Mouse (Mus musculus) forebrain, embryonic 10.5 days (tissue): ENCODE measurements around the gene Cdc42bpb. TPM values are rescaled to one million over a fixed set of nuclear protein-coding genes. Genes with fewer than 3 reads are reported as not detected.

Experiments used
- DNase-seq: peaks from one replicate; pipeline ENCODE4 v3.0.0-alpha.2; 2017; ENCODE audit warnings: low spot score; ENCODE audit errors: extremely low spot score
- H3K27ac ChIP-seq: fragments of 300-500 bp; sonication (generic); 2 replicates; pipeline ENCODE4 v1.5.1; 2016; ENCODE audit warnings: mild to moderate bottlenecking
- H3K27me3 ChIP-seq: fragments of 300-500 bp; sonication (generic); 2 replicates; pipeline ENCODE4 v1.6.1; 2016; ENCODE audit warnings: mild to moderate bottlenecking; ENCODE audit not compliant: poor library complexity, severe bottlenecking
- H3K36me3 ChIP-seq: fragments of 300-500 bp; sonication (generic); replicated peaks from 2 replicates; pipeline ENCODE4 v1.6.1; 2016; ENCODE audit warnings: mild to moderate bottlenecking, moderate library complexity
- H3K4me1 ChIP-seq: fragments of 300-500 bp; sonication (generic); 2 replicates; pipeline ENCODE4 v1.6.1; 2016
- H3K4me3 ChIP-seq: fragments of 300-500 bp; sonication (generic); 2 replicates; pipeline ENCODE4 v1.5.1; 2016; ENCODE audit warnings: mild to moderate bottlenecking, moderate library complexity
- H3K9me3 ChIP-seq: fragments of 300-500 bp; sonication (generic); 2 replicates; pipeline ENCODE4 v1.6.1; 2016; ENCODE audit warnings: mild to moderate bottlenecking, moderate library complexity
- WGBS: fragments of 180-500 bp; shearing (Covaris S2); methylation state at CpG from one replicate; pipeline ENCODE4 v1.1.7; 2016; 5-methylcytosine and 5-hydroxymethylcytosine counted together
- polyA plus RNA-seq: library from polyadenylated mRNA; unstranded; fragments of >200 nt; fragmentation: Nextera tagmentation; extraction: Ambion mirVana; gene quantifications from 2 replicates; pipeline ENCODE4 v1.2.1, GENCODE M21; 2016

Gene Cdc42bpb
- polyA plus RNA-seq, result 30.1 and 30.3 TPM in 2 replicates

DNA sequence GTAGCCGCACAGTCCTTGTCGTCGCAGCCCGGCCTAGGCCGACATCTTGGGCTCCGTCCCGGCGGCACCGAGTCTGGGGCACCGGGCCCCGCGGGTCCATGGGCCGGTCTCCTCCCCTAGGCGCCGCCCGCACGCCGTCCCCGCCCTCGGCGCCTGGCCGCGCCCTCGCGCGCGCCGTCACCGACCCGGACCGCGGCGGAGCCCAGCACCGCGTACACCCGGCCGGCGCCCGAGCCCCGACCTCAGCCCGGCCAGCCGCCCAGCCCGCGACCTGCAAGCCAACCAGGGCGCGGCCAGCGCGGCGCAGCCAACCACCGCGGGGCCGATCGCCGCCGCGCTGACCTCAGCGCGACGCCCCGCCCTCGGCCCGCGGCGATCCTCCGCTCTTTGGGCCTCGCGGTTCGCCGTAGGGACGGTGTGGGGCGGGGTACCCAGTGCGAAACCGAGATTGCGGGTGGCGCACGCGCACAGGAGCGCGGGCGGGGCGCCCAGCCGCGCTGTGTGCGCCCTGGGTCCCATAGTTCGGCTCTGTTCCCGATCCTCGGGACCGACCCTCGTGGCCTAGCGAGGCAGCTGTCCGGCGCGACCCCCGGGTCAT lies at the start of gene Cdc42bpb:
Gene Cdc42bpb (minus strand): TSS at position 343 of the 598 bp plus-strand sequence.
- peaks cover 41% of the 10 kb centered on the region for H3K4me1 ChIP-seq
- H3K9me3 ChIP-seq, result no peaks in the 10 kb centered on the region
- H3K36me3 ChIP-seq, result no peaks in the 10 kb centered on the region
- H3K4me3 ChIP-seq, result peak within 1 kb of the TSS; percentile 98
- WGBS, result under 1% methylated on average over 94 of the region's 94 CpGs
- DNase-seq, result peak; percentile 89
- no peaks in the 10 kb centered on the region for H3K27me3 ChIP-seq
- H3K27ac ChIP-seq, result peak within 1 kb of the TSS; percentile 94

DNA sequence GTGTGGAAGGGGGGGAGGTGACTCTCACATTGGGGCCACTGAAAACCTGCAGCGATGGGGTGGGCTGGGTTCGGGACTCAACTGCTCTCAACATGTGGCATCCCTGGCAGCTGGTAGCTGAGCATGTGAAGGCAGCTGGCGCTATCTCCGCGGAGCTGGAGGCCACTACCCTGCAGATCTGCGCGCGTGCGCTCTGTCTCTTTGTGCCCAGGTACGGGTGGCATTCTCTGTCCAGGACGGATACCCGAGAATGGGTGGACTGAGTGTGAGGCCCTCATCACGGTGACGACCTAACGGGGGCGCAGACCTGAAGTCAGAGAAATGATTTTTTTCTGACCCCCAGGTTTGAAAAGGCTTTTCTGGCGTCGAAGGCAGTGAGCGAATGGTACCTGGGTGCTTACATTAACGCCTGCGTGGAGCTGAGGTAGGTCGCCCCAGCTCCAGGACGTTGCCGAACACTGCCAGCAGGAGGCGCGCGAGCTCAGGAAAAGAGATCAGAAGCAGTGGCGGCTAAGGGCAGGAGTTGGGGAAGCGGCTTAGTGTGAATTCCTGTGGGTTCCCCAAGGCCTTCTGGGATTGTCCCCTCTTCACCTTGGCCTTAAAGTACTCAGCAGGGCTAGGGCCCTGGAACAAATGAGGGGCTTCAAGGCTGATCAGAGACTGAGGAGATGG lies 48.4 kb upstream of the Cdc42bpb start:
- no peaks in the 10 kb centered on the region for H3K36me3 ChIP-seq
- H3K27ac ChIP-seq, result no peak overlapping the region
- DNase-seq, result peak; percentile 88
- peaks cover 60% of the 10 kb centered on the region for H3K4me1 ChIP-seq
- whole genome bisulfite sequencing, result 18% methylated on average over 29 of the region's 29 CpGs
- 0 out of 2 replicates have a peak overlapping the region, but pooled peaks have one; percentile 16 for H3K4me3 ChIP-seq
- peaks cover 100% of the 10 kb centered on the region for H3K27me3 ChIP-seq
- no peaks in the 10 kb centered on the region for H3K9me3 ChIP-seq

DNA sequence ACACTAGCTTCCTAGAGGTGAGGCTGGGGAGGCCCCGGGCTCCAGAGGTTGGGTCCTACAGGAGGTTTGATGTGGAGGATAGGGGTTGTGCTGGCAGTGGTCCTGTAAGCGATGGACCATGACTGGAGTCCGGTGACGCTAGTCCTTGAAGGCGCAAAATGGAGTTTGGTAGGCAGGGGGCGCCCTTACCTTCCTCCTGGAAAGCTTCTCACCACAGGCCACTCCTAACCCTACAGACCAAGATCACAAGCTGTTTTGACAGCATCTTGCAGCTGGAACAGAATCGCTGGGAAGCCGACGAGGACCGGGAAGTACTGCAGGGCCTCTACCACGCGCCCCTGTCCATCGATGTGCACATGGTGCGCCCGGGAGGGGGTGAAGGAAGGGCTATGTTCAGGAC lies 47.7 kb upstream of the Cdc42bpb start:
- Histone ChIP-seq H3K9me3 (no peaks in the 10 kb centered on the region), H3K27ac (no peak overlapping the region), H3K4me3 (0 out of 2 replicates have a peak overlapping the region, but pooled peaks have one; percentile 16), H3K27me3 (peaks cover 100% of the 10 kb centered on the region), H3K36me3 (no peaks in the 10 kb centered on the region), H3K4me1 (peaks cover 55% of the 10 kb centered on the region)
- 4% methylated on average over 15 of the region's 15 CpGs for WGBS
- peak; percentile 80 for DNase-seq

- H3K4me1 ChIP-seq, result peaks cover 48% of the 10 kb centered on the region
Measured at GRCm38 (mm10) chr12:111424547-111424946, 47.0 kb upstream of the Cdc42bpb start.

DNA sequence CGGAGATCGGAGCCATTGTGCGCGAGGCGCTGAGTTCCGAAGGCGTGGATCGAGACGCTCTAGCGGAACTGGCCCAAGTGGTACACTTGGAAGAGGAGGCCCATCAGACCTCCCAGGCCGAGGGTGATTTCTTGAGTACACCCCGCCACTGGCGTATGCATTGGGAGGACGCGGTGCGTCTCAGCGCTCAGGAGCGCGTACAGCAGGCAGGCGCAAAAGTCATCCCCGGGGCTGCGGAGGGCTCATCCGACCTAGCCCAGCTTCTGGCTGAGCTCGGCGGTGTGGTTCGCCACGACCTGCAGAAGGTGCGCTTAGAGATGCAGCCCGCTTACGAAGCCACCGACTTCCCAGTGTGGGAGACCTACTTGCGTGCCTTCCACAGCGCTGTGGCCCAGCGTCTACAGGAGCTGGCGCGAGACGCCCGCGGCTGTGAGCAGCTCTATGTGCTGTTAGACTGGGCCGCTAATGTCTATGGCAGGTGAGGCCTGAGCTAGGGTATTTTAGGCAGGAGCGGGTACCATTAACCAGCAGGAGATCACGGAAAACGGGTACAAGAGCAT lies 46.1 kb upstream of the Cdc42bpb start:
- Histone ChIP-seq H3K4me1 (peaks cover 39% of the 10 kb centered on the region), H3K9me3 (no peaks in the 10 kb centered on the region), H3K27me3 (peaks cover 100% of the 10 kb centered on the region), H3K36me3 (no peaks in the 10 kb centered on the region), H3K27ac (no peak overlapping the region), H3K4me3 (peak overlapping the region; percentile 41)
- 2% methylated on average over 43 of the region's 43 CpGs for WGBS
- DNase-seq, result no peak

More at GRCm38 (mm10) chr12:111424547-111424946, 47.0 kb upstream of the Cdc42bpb start:
- Histone ChIP-seq H3K27me3 (peaks cover 100% of the 10 kb centered on the region), H3K4me3 (no peak overlapping the region), H3K9me3 (no peaks in the 10 kb centered on the region), H3K27ac (no peak overlapping the region), H3K36me3 (no peaks in the 10 kb centered on the region)
- no peak for DNase-seq
- WGBS, result 19% methylated on average over 9 of the region's 9 CpGs

DNA sequence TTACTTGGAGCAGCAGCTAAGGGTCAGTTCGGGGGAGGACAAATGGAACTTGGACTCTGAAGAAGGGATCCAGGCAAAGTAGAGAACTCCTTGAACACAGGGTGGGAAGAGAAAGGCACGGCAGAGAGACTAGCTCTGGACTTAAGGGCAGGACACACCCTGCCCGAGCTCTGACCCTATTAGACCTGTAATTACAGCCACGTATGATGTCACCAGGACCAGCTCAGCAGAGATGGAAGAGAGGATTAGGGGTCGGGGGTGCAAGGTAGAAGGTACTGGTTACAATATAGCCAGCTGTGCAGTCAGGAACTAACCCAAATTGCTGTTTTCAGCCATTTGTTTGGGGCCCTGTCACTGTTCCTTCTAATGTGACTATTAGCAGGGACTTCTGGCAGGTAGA lies 45.3 kb upstream of the Cdc42bpb start:
- WGBS, result 36% methylated on average over 5 of the region's 5 CpGs
- Histone ChIP-seq H3K27ac (no peak overlapping the region), H3K4me1 (peaks cover 39% of the 10 kb centered on the region), H3K36me3 (no peaks in the 10 kb centered on the region), H3K4me3 (peak overlapping the region; percentile 41; the same call in 1 of the 2 replicates), H3K27me3 (peaks cover 100% of the 10 kb centered on the region), H3K9me3 (no peaks in the 10 kb centered on the region)
- DNase-seq, result no peak

DNA sequence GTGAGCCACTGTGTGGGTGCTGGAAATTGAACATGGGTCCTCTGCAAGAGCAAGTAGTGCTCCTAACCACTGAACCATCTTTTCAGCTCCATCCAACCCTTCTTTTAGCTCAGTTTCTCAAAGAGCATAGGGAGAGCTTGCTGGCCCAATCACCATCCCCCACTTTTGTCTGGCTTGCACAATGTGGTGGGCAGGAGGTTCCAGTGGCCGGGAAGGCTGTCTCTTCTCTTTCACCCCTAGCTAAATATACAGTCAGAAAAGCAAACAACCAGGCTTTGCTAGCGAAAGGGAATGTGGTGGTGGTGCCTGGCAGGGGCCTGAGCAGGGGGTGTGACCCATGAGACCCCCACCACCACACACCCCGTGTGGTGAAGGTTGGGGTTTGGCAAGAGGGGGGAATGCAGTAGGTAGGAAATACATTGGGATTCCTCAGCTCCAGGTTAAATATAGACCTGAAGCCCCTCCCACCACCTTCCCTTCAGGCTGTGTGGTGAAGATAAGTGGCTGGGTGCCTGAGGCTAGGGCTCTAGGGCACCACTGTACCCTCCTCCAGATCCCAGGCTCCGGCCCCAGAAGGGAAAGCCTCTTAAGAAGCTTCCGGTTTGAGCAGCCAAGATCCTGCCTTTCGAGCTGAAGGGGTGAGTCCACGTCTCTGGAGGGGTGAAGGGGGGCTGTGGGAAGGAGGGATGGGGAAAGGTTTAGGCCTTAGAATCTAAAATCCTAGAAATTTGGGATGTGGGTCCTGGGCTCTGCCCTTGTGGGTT lies 43.6 kb upstream of the Cdc42bpb start:
- Histone ChIP-seq H3K9me3 (no peaks in the 10 kb centered on the region), H3K4me3 (no peak overlapping the region), H3K36me3 (no peaks in the 10 kb centered on the region), H3K27me3 (peaks cover 100% of the 10 kb centered on the region), H3K27ac (no peak overlapping the region), H3K4me1 (peaks cover 53% of the 10 kb centered on the region)
- WGBS, result 49% methylated on average over 7 of the region's 7 CpGs
- no peak for DNase-seq

DNA sequence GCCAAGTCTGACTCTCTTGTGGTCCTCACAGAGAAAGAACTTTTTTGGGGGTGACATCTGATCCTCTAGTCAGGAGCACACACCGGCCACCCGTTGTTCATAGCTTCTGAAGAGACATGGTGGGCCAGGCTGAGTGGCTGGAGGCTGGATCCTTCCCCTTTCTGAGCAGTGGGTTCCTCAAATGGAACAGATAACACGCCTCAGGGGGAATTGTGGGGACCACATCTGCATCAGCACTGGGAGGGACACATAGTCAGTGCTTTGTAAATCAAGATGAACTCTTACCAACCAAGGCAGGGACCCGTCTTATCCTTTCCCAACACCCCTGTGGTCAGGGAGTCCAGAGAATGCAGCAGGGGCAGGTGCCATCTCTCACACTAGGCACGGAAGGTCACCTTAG lies 42.4 kb upstream of the Cdc42bpb start:
- DNase-seq, result no peak
- Histone ChIP-seq H3K9me3 (no peaks in the 10 kb centered on the region), H3K36me3 (no peaks in the 10 kb centered on the region), H3K27me3 (peaks cover 100% of the 10 kb centered on the region), H3K4me3 (no peak overlapping the region), H3K4me1 (peaks cover 43% of the 10 kb centered on the region), H3K27ac (no peak overlapping the region)
- WGBS, result 76% methylated on average over 5 of the region's 5 CpGs

DNA sequence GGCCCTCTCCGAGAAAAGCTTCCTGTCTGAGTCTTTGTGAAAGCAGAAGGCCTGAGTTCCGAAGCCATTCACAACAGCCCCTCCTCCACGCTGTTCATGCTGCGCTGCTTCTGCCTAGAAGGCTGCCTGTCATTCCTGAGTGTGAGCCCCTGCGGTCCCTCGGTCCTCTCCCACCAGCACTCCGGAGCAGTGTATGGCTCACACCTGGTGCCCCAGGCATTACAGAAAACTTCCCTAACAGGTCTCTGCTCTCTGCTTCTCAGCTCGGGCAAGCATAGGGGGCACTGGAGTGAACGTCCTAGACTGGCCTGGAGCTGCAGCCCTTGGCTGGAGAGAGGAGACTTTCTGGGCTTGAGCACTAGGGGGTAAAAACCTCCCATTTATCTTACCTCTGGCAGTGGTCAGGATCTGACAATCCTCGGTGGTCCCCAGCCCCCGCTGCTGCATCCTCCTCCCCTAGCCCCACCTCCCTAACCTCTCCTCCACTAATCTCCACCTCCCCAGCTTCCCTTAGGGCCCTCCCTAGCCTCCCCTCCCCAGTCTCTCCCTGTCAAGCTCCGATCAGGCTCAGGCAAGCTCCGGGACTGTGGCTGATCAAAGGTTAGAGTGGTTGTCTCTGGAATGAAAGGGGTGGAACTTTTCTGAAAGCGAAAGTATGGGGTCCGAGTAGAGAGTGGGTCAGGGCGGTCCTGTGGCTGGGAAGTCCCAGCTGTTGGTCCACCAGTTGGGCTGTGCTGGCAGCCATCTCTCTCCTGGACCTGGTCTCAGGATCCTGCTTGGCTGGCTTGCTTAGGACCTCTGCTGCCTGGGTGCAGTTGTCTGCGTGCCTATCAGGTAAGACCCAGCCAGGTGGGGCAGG lies 39.6 kb upstream of the Cdc42bpb start, which contains the start of gene Exoc3l4:
Gene Exoc3l4 (plus strand): TSS at position 97 of the 859 bp plus-strand sequence.
- peak within 1 kb of the TSS; percentile 44 for H3K4me3 ChIP-seq
- no peak for DNase-seq
- 4% methylated on average over 17 of the region's 17 CpGs for WGBS

GRCm38 (mm10) chr12:111413300-111413699 lies 35.8 kb upstream of the Cdc42bpb start:
- WGBS, result under 1% methylated on average over 21 of the region's 21 CpGs
- peak overlapping the region; percentile 73 for H3K27ac ChIP-seq
- H3K4me3 ChIP-seq, result peak overlapping the region; percentile 49
- H3K36me3 ChIP-seq, result no peaks in the 10 kb centered on the region
- H3K4me1 ChIP-seq, result peaks cover 51% of the 10 kb centered on the region
- peak; percentile 89 for DNase-seq
- peaks cover 82% of the 10 kb centered on the region for H3K27me3 ChIP-seq
- no peaks in the 10 kb centered on the region for H3K9me3 ChIP-seq

More for the DNA sequence above, 39.6 kb upstream of the Cdc42bpb start, which contains the start of gene Exoc3l4:
- H3K36me3 ChIP-seq, result no peaks in the 10 kb centered on the region
- H3K9me3 ChIP-seq, result no peaks in the 10 kb centered on the region
- peaks cover 41% of the 10 kb centered on the region for H3K4me1 ChIP-seq
- H3K27me3 ChIP-seq, result peaks cover 82% of the 10 kb centered on the region
- H3K27ac ChIP-seq, result peak within 1 kb of the TSS; percentile 65

DNA sequence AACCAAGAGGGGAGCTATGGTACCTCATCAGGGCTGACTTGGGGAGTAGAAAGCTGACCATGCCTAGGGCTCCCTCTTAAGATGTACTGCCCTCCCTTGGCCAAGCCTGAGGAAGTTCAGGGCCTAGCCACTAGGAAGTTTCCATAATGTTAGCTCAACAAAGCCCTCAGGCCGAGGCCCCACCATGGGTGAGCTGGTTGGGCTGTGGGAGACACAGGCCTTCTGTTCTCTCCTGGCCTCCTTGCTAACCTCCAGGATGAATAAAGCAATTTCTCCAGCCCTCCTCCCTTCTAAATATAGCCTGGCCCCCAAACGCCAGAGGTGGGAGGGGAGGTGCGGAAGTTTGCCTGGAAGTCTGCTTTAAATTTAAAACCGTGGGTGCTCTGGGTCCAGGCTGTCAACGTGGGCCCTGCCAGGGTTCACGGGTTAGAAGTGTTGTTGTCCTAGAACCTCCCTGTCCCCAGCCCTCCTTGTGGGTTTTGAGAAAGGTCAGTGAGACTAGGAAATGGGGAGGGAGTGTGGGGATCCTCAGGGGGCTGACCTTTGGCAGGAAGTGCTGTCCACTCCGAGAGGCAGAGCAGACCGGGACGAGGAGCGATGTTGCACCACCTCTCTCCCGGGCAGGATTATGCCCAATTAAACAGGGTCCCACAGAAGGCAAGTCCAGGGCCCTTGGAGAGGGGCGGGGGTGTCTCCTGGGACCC lies 35.2 kb upstream of the Cdc42bpb start:
- H3K9me3 ChIP-seq, result no peaks in the 10 kb centered on the region
- H3K36me3 ChIP-seq, result no peaks in the 10 kb centered on the region
- DNase-seq, result no peak
- peaks cover 47% of the 10 kb centered on the region for H3K4me1 ChIP-seq
- WGBS, result 21% methylated on average over 12 of the region's 12 CpGs
- peak overlapping the region; percentile 73 for H3K27ac ChIP-seq
- H3K4me3 ChIP-seq, result peak overlapping the region; percentile 49
- peaks cover 82% of the 10 kb centered on the region for H3K27me3 ChIP-seq
